Mouse (Mus musculus) layer of hippocampus, postnatal 25 days (tissue): ENCODE measurements around the gene Map2k4. TPM values are rescaled to one million over a fixed set of nuclear protein-coding genes. Genes with fewer than 3 reads are reported as not detected.

Experiments used
- microRNA-seq, 2 experiments: library from miRNA; unstranded; fragments of <30 nt; microRNA quantifications; one replicate each; pipeline ENCODE4 v1.2.0; 2021
- total RNA-seq, 2 experiments: library from RNA; stranded (reverse); gene quantifications; 2 replicates each; pipeline ENCODE4 v1.2.3; 2021

The Map2k4 gene
- total RNA-seq, 2 experiments from 2014 or later, result 196 TPM

Small RNAs within 50 kb of the gene (microRNA-seq; reads per million reads assigned to microRNA genes)
- gene Mir744, result 33,703 to 44,670 reads per million in 2 experiments

Other genes starting within 250 kb of the Map2k4 start
- 10 to 100 TPM; 14.5 to 16.1 TPM for gene Zkscan6, start 18.9 kb upstream of the Map2k4 start, total RNA-seq